Mouse (Mus musculus): Measurements from ENCODE around the gene Rnase4. TPM values are rescaled to one million over a fixed set of nuclear protein-coding genes. Genes with fewer than 3 reads are reported as not detected.

The Rnase4 gene
- total and polyA plus RNA-seq, 3 experiments = 47.9 to 90.9 (median 59.6) TPM

- intact Hi-C loops (cut with DNase I) = loop anchor here (5.0 kb wide), 1 partner anchor 35 kb away; the partner anchor contains the start of gene Rnase2b
- no peak for DNase-seq
- 69% methylated on average over 2 of the region's 2 CpGs for whole genome bisulfite sequencing
Measured at GRCm38 (mm10) chr14:51127648-51128258, 36.9 kb downstream of the Rnase4 start.

DNA sequence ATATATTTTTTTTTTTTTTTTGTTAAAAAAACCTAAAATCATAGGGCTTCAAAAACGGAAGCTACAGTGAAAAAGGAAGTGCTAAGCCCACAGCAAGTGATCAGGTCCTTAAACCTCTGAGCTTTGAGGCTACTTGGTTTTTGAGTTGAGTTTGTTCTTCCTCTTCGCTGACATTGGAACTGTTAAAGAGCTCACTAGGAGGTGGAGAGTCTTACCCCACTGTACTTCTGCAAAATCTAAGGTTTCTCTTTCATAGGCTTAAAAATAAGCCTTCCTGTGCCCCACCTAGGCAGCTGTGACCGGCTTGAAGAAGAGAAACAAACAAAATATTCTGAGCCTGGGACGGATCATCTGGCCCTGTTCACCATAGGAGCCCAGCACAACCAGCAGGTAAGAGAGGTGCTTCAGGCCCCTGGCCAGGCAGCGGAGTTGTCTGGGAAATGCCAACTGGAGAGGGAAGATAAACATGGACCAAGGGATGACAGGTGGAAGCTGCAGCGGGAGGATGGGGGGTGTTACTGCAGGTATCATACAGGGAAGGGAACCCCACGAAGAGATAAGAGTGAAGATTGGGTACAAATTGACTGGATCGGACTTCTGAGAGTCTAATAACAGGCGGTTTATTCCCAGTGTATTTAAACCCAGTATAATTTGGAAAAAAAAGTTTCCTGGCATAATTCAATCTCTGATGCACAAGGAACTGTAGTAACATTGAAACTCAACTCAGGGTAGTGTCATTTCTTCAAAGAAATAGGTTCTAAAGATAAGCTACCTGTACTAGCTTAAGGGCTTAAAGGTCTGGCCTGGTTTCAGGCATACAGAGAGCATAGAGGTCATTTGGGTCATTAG is 38.1 kb downstream of the Rnase4 start:
- Histone ChIP-seq H3K4me3 (no peak overlapping the region), H3K27me3 (ENCODE audit: control insufficient read depth, insufficient read depth, low read length) (no peaks in the 10 kb centered on the region), H3K4me1 (ENCODE audit: control insufficient read depth, insufficient read depth, low read length) (no peaks in the 10 kb centered on the region), H3K79me2 (replicated peaks; ENCODE audit: control insufficient read depth, insufficient read depth, low read length) (no peaks in the 10 kb centered on the region), H3K36me3 (ENCODE audit: control insufficient read depth, insufficient read depth, low read length) (no peaks in the 10 kb centered on the region), H3K27ac (no peak overlapping the region), H3K9ac (ENCODE audit: low read depth, low read length) (no peak overlapping the region)
- 79% methylated on average over 9 of the region's 9 CpGs for WGBS
- peak in 1 of 2 experiments; percentile 18 for DNase-seq
- intact Hi-C loops (cut with DNase I) = loop anchor here (5.0 kb wide), 1 partner anchor 33 kb away; the partner anchor contains the start of gene Rnase2b
- TF ChIP-seq POLR2A (IDR thresholded peaks at IDR 0.05; ENCODE audit: insufficient read depth, low read depth, low read length) (no peak), CTCF (IDR thresholded peaks at IDR 0.05) (no peak), EP300 (IDR thresholded peaks at IDR 0.05; ENCODE audit: insufficient read depth, low read depth, low read length) (no peak)

More at GRCm38 (mm10) chr14:51127648-51128258, 36.9 kb downstream of the Rnase4 start:
- no peaks in the 10 kb centered on the region for H3K27me3 ChIP-seq (ENCODE audit: control insufficient read depth, insufficient read depth, low read length)
- TF ChIP-seq POLR2A (IDR thresholded peaks at IDR 0.05; ENCODE audit: insufficient read depth, low read depth, low read length) (no peak), CTCF (IDR thresholded peaks at IDR 0.05) (no peak), EP300 (IDR thresholded peaks at IDR 0.05; ENCODE audit: insufficient read depth, low read depth, low read length) (no peak)
- H3K4me1 ChIP-seq (ENCODE audit: control insufficient read depth, insufficient read depth, low read length) = no peaks in the 10 kb centered on the region
- H3K79me2 ChIP-seq (replicated peaks; ENCODE audit: control insufficient read depth, insufficient read depth, low read length) = no peaks in the 10 kb centered on the region
- H3K27ac ChIP-seq = no peak overlapping the region
- no peaks in the 10 kb centered on the region for H3K36me3 ChIP-seq (ENCODE audit: control insufficient read depth, insufficient read depth, low read length)
- H3K4me3 ChIP-seq = no peak overlapping the region
- H3K9ac ChIP-seq (ENCODE audit: low read depth, low read length) = no peak overlapping the region

DNA sequence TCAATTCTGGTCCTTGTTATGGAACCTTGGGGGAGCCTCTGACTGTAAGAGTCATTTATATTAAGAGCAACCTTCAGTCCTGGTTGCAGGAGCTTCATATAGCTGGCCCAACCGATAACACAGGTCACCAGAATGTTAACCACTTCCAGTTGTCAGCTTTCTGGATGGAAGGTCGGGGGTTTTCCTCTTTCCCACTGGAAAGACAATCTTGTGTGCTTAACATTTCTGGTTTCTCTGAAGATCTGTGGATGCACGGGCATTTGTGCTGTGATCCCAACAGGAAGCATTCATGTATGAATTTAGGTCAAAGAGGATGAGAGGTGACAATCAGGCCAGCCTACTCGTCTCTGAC is 38.7 kb downstream of the Rnase4 start:
- H3K27ac ChIP-seq = no peak overlapping the region
- intact Hi-C loops (cut with DNase I) = loop anchor here (5.0 kb wide), 1 partner anchor 33 kb away; the partner anchor contains the start of gene Rnase2b
- no peak overlapping the region for H3K4me3 ChIP-seq
- WGBS = 56% methylated on average over 4 of the region's 4 CpGs
- no peaks in the 10 kb centered on the region for H3K4me1 ChIP-seq (ENCODE audit: control insufficient read depth, insufficient read depth, low read length)
- no peak for DNase-seq
- H3K27me3 ChIP-seq (ENCODE audit: control insufficient read depth, insufficient read depth, low read length) = no peaks in the 10 kb centered on the region
- no peak overlapping the region for H3K9ac ChIP-seq (ENCODE audit: low read depth, low read length)
- no peaks in the 10 kb centered on the region for H3K79me2 ChIP-seq (replicated peaks; ENCODE audit: control insufficient read depth, insufficient read depth, low read length)
- H3K36me3 ChIP-seq (ENCODE audit: control insufficient read depth, insufficient read depth, low read length) = no peaks in the 10 kb centered on the region
- no peak for TF ChIP-seq EP300 (IDR thresholded peaks at IDR 0.05; ENCODE audit: insufficient read depth, low read depth, low read length)
- TF ChIP-seq CTCF (IDR thresholded peaks at IDR 0.05) = no peak
- no peak for TF ChIP-seq POLR2A (IDR thresholded peaks at IDR 0.05; ENCODE audit: insufficient read depth, low read depth, low read length)

DNA sequence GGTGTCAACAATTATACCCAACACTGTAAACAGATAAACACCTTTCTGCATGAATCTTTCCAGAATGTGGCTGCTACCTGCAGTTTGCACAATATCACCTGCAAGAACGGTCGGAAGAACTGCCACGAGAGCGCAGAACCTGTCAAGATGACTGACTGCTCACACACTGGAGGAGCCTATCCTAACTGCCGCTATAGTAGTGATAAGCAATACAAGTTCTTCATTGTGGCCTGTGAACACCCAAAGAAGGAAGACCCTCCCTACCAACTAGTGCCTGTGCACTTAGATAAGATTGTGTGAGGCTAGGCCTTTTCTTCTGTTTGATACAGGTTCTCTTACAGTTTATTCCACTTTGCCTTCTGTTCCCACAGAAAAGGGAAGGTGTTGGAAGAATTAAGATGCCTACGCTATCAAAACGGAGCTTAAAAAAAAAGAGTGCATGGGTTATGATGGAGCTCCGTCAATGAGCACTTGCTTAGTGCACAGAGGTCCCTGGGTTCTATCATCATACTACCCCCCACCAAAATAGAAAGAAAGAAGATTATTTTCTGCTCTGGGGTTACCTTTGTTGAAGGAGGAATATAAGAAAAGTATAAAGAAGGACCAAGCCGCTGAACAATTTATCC is 39.6 kb downstream of the Rnase4 start:
- H3K4me1 ChIP-seq (ENCODE audit: control insufficient read depth, insufficient read depth, low read length) = no peaks in the 10 kb centered on the region
- WGBS = 52% methylated on average over 9 of the region's 9 CpGs
- H3K9ac ChIP-seq (ENCODE audit: low read depth, low read length) = no peak overlapping the region
- no peak overlapping the region for H3K27ac ChIP-seq
- H3K4me3 ChIP-seq = no peak overlapping the region
- no peaks in the 10 kb centered on the region for H3K36me3 ChIP-seq (ENCODE audit: control insufficient read depth, insufficient read depth, low read length)
- no peak for DNase-seq
- H3K27me3 ChIP-seq (ENCODE audit: control insufficient read depth, insufficient read depth, low read length) = no peaks in the 10 kb centered on the region
- no peaks in the 10 kb centered on the region for H3K79me2 ChIP-seq (replicated peaks; ENCODE audit: control insufficient read depth, insufficient read depth, low read length)
- TF ChIP-seq EP300 (IDR thresholded peaks at IDR 0.05; ENCODE audit: insufficient read depth, low read depth, low read length) (no peak), POLR2A (IDR thresholded peaks at IDR 0.05; ENCODE audit: insufficient read depth, low read depth, low read length) (no peak)
- intact Hi-C loops (cut with DNase I) = no loop called here

DNA sequence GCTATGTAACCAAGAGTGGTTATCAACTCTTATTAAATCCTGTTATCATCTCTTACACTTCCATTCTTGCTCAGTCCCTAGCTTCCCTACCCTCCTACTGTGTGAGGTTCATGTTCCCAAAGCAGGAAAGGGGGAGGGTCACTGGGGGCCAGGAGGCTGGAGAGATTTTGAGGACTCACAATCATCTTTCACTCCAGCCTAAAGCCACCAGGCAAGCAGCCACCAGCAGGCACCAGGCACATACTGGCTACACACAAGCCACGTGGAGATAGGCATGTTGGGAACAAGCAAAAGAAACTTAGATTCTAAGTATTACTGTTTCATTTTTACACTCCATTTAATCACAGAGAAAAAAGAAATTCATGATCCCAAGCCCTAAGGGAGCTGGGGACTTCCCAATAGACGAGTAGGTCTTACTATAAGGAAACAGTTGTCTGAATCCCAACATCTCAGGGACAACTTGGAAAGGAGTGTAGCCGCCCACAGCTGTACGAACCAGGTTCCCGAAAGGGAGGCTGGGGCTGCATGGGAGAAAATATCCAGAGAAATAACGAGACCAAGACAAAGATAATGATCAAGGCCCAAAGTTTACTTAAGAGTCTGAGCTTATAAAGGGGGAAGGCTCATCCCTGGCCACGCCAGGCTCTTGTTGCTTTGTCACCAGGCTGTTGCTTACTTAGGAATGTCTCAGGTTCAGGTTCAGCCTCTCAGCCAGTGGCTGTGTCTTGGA is 40.4 kb downstream of the Rnase4 start:
- Histone ChIP-seq H3K27me3 (ENCODE audit: control insufficient read depth, insufficient read depth, low read length) (no peaks in the 10 kb centered on the region), H3K79me2 (replicated peaks; ENCODE audit: control insufficient read depth, insufficient read depth, low read length) (no peaks in the 10 kb centered on the region), H3K27ac (no peak overlapping the region), H3K36me3 (ENCODE audit: control insufficient read depth, insufficient read depth, low read length) (no peaks in the 10 kb centered on the region), H3K9ac (ENCODE audit: low read depth, low read length) (no peak overlapping the region), H3K4me3 (no peak overlapping the region), H3K4me1 (ENCODE audit: control insufficient read depth, insufficient read depth, low read length) (no peaks in the 10 kb centered on the region)
- TF ChIP-seq EP300 (IDR thresholded peaks at IDR 0.05; ENCODE audit: insufficient read depth, low read depth, low read length) = no peak
- no peak for TF ChIP-seq POLR2A (IDR thresholded peaks at IDR 0.05; ENCODE audit: insufficient read depth, low read depth, low read length)
- TF ChIP-seq CTCF (IDR thresholded peaks at IDR 0.05) = no peak
- DNase-seq = no peak
- 72% methylated on average over 7 of the region's 7 CpGs for WGBS
- intact Hi-C loops (cut with DNase I) = no loop called here
